Mouse (Mus musculus) forebrain, embryonic 13.5 days (tissue): ENCODE results near the gene Dcaf12. TPM values are rescaled to one million over a fixed set of nuclear protein-coding genes. Genes with fewer than 3 reads are reported as not detected.

Source experiments
- ATAC-seq: fragments of 200-750 bp; cut with Nextera tagmentation; 2 replicates; pipeline ENCODE4 v1.8.0; 2017
- H3K27ac ChIP-seq: fragments of 300-500 bp; sonication (generic); 2 replicates; pipeline ENCODE4 v1.5.1; 2015; ENCODE audit warnings: inconsistent platforms, mild to moderate bottlenecking, moderate library complexity
- H3K27me3 ChIP-seq: fragments of 300-500 bp; sonication (generic); 2 replicates; pipeline ENCODE4 v1.6.1; 2015; ENCODE audit warnings: mild to moderate bottlenecking, inconsistent platforms
- H3K36me3 ChIP-seq: fragments of 300-500 bp; sonication (generic); 2 replicates; pipeline ENCODE4 v1.6.1; 2015; ENCODE audit warnings: mild to moderate bottlenecking, inconsistent platforms; ENCODE audit not compliant: poor library complexity, severe bottlenecking
- H3K4me1 ChIP-seq: fragments of 300-500 bp; sonication (generic); 2 replicates; pipeline ENCODE4 v1.6.1; 2015; ENCODE audit warnings: inconsistent platforms
- H3K4me2 ChIP-seq: fragments of 300-500 bp; sonication (generic); 2 replicates; pipeline ENCODE4 v1.6.1; 2015; ENCODE audit warnings: inconsistent platforms, mild to moderate bottlenecking, moderate library complexity
- H3K4me3 ChIP-seq: fragments of 300-500 bp; sonication (generic); 2 replicates; pipeline ENCODE4 v1.5.1; 2015; ENCODE audit warnings: mild to moderate bottlenecking, inconsistent platforms
- H3K9ac ChIP-seq: fragments of 300-500 bp; sonication (generic); 2 replicates; pipeline ENCODE4 v1.6.1; 2015; ENCODE audit warnings: mild to moderate bottlenecking, inconsistent platforms
- H3K9me3 ChIP-seq: fragments of 300-500 bp; sonication (generic); replicated peaks from 2 replicates; pipeline ENCODE4 v1.6.1; 2016; ENCODE audit warnings: inconsistent platforms
- WGBS: fragments of 180-500 bp; shearing (Covaris S2); methylation state at CpG from one replicate; pipeline ENCODE4 v1.1.7; 2015; 5-methylcytosine and 5-hydroxymethylcytosine counted together
- polyA plus RNA-seq: library from polyadenylated mRNA; unstranded; fragments of >200 nt; fragmentation: Nextera tagmentation; extraction: Ambion mirVana; gene quantifications from 2 replicates; pipeline ENCODE4 v1.2.1, GENCODE M21; 2015

The Dcaf12 gene
- polyA plus RNA-seq, 1 experiment from 2014 or later, result 75.1 TPM

- H3K9ac ChIP-seq, result no peak overlapping the region
- no peaks in the 10 kb centered on the region for H3K36me3 ChIP-seq
- WGBS, result 84% methylated on average over 11 of the region's 11 CpGs
- no peaks in the 10 kb centered on the region for H3K27me3 ChIP-seq
- no peak overlapping the region for H3K4me2 ChIP-seq
- H3K4me1 ChIP-seq, result no peaks in the 10 kb centered on the region
- no peak overlapping the region for H3K27ac ChIP-seq
- H3K9me3 ChIP-seq, result no peaks in the 10 kb centered on the region
- H3K4me3 ChIP-seq, result no peak overlapping the region
- no peak for ATAC-seq
Measured at GRCm38 (mm10) chr4:41340912-41341550, 26.3 kb upstream of the Dcaf12 start.

DNA sequence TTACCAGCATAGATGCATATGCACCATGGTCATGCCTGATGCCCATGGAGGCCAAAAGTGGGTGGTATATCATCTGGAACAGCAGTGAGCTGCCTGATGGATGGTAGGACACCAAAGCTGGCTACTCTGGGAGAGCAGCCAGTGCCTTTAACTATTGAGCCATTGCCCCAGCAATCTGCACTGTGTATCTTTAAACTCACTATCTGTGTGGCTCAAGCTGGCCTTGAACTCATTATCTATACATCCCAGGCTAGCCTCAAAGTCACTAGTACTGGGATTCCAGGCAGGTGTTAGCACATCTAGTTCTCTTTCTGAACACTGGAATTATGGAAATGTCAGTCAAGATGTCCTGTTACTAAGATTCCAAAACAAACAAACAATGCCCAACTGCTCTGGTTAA is 21.9 kb upstream of the Dcaf12 start:
- Histone ChIP-seq H3K4me3 (no peak overlapping the region), H3K9ac (no peak overlapping the region), H3K4me1 (no peaks in the 10 kb centered on the region), H3K9me3 (no peaks in the 10 kb centered on the region), H3K36me3 (no peaks in the 10 kb centered on the region), H3K4me2 (no peak overlapping the region), H3K27ac (no peak overlapping the region), H3K27me3 (no peaks in the 10 kb centered on the region)
- ATAC-seq, result no peak

DNA sequence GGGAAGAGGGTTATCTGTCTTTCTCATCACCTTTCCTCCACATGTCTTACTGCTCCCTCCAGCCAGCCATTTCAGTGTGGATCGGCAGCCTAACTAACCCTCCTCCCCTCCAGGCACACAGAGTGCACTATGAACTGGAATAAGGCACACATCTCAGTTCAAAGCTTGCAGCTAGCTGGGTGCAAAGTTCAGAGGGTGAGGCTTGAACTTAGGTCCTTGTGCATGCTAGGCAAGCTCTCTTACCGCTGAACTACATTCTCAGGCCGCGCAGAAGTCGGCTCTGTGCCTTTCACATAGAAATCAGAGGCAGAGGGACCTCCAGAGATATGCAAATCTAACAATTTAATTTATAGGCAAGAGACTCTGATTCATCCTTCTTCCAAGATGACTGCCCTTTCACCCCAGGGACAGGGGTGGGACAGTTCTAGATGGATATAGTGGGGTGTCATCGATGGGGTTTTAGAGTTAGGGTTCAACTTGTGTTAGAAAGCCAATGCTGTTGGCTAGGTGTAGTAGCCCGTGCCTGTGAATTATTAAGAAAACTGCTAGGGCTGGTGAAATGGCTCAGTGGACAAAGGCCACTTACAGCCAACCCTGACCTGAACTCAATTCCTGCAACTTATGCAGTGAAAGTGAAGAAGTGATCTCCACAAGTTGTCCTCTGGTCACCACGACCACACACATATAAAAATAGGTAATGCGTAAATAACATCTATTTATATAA is 17.2 kb upstream of the Dcaf12 start:
- no peaks in the 10 kb centered on the region for H3K9me3 ChIP-seq
- H3K4me2 ChIP-seq, result no peak overlapping the region
- no peak overlapping the region for H3K9ac ChIP-seq
- H3K27me3 ChIP-seq, result no peaks in the 10 kb centered on the region
- no peak for ATAC-seq
- H3K4me1 ChIP-seq, result no peaks in the 10 kb centered on the region
- 91% methylated on average over 9 of the region's 9 CpGs for WGBS
- no peak overlapping the region for H3K4me3 ChIP-seq
- H3K36me3 ChIP-seq, result no peaks in the 10 kb centered on the region
- no peak overlapping the region for H3K27ac ChIP-seq

DNA sequence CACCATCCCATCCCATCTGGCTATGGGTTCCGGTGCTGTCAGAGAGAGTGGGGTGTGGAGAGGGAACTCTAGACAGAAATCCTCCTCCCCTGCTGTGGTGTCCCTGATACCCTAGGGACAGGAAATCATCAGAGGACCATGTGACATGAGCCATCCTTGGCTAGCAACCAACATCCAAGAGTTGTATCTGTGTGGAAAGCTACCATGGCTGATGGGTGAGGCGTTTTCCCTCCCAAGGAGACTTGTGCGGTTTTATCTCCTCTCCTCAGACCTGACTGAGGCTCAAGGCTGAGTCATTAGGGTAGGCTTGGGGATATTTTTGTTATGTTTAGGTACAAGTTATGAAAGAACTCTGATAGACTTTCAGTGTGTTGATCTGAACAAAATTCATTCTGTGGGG is 16.4 kb upstream of the Dcaf12 start:
- no peak overlapping the region for H3K27ac ChIP-seq
- no peaks in the 10 kb centered on the region for H3K27me3 ChIP-seq
- H3K4me1 ChIP-seq, result no peaks in the 10 kb centered on the region
- no peak for ATAC-seq
- no peak overlapping the region for H3K4me3 ChIP-seq
- H3K36me3 ChIP-seq, result no peaks in the 10 kb centered on the region
- H3K9ac ChIP-seq, result no peak overlapping the region
- WGBS, result 83% methylated on average over 3 of the region's 3 CpGs
- no peak overlapping the region for H3K4me2 ChIP-seq
- H3K9me3 ChIP-seq, result no peaks in the 10 kb centered on the region

- Histone ChIP-seq H3K4me1 (no peaks in the 10 kb centered on the region), H3K27me3 (no peaks in the 10 kb centered on the region), H3K9ac (no peak overlapping the region), H3K27ac (no peak overlapping the region), H3K9me3 (no peaks in the 10 kb centered on the region), H3K36me3 (no peaks in the 10 kb centered on the region), H3K4me3 (no peak overlapping the region), H3K4me2 (no peak overlapping the region)
- WGBS, result 47% methylated on average over 4 of the region's 4 CpGs
- ATAC-seq, result no peak
Measured at GRCm38 (mm10) chr4:41329481-41329880, 14.8 kb upstream of the Dcaf12 start.

GRCm38 (mm10) chr4:41326876-41327275 is 12.2 kb upstream of the Dcaf12 start:
- H3K36me3 ChIP-seq, result no peaks in the 10 kb centered on the region
- 92% methylated on average over 6 of the region's 6 CpGs for WGBS
- no peak overlapping the region for H3K9ac ChIP-seq
- no peak overlapping the region for H3K4me2 ChIP-seq
- H3K27me3 ChIP-seq, result no peaks in the 10 kb centered on the region
- H3K4me1 ChIP-seq, result no peaks in the 10 kb centered on the region
- H3K9me3 ChIP-seq, result no peaks in the 10 kb centered on the region
- H3K27ac ChIP-seq, result no peak overlapping the region
- H3K4me3 ChIP-seq, result no peak overlapping the region
- ATAC-seq, result no peak

GRCm38 (mm10) chr4:41320971-41321370 is 6.3 kb upstream of the Dcaf12 start:
- no peaks in the 10 kb centered on the region for H3K27me3 ChIP-seq
- no peaks in the 10 kb centered on the region for H3K36me3 ChIP-seq
- no peak overlapping the region for H3K4me3 ChIP-seq
- ATAC-seq, result no peak
- 79% methylated on average over 4 of the region's 4 CpGs for WGBS
- H3K9me3 ChIP-seq, result no peaks in the 10 kb centered on the region
- H3K4me2 ChIP-seq, result no peak overlapping the region
- no peaks in the 10 kb centered on the region for H3K4me1 ChIP-seq
- no peak overlapping the region for H3K9ac ChIP-seq
- H3K27ac ChIP-seq, result no peak overlapping the region

DNA sequence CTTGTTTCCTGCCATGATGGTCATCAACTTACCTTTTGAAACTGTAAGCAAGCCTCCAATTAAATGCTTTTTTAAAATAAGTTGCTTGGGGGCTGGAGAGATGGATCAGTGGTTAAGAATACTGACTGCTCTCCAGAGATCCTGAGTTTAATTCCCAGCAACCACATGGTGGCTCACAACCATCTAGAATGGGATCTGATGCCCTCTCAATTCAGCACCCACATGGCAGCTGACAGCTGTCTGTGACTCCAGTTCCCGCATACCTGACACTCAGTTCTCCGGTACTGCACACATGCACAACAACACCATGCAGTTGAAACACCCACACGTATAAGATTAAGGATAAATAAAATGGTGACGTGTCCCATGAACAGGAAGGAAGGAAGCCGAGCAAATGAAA is 3.6 kb upstream of the Dcaf12 start:
- no peaks in the 10 kb centered on the region for H3K27me3 ChIP-seq
- no peak for ATAC-seq
- H3K36me3 ChIP-seq, result no peaks in the 10 kb centered on the region
- no peak overlapping the region for H3K9ac ChIP-seq
- H3K27ac ChIP-seq, result no peak overlapping the region
- no peak overlapping the region for H3K4me2 ChIP-seq
- 93% methylated on average over 5 of the region's 5 CpGs for WGBS
- H3K9me3 ChIP-seq, result no peaks in the 10 kb centered on the region
- no peak overlapping the region for H3K4me3 ChIP-seq
- peaks cover 14% of the 10 kb centered on the region for H3K4me1 ChIP-seq

GRCm38 (mm10) chr4:41315173-41315572 is 484 bp upstream of the Dcaf12 start:
- H3K36me3 ChIP-seq, result peaks cover 25% of the 10 kb centered on the region
- ATAC-seq, result no peak
- H3K9ac ChIP-seq, result peak overlapping the region; percentile 97
- H3K9me3 ChIP-seq, result no peaks in the 10 kb centered on the region
- H3K4me3 ChIP-seq, result peak overlapping the region; percentile 99
- H3K4me1 ChIP-seq, result peaks cover 30% of the 10 kb centered on the region
- peak overlapping the region; percentile 80 for H3K4me2 ChIP-seq
- no peaks in the 10 kb centered on the region for H3K27me3 ChIP-seq
- peak overlapping the region; percentile 92 for H3K27ac ChIP-seq
- WGBS, result 63% methylated on average over 8 of the region's 8 CpGs

DNA sequence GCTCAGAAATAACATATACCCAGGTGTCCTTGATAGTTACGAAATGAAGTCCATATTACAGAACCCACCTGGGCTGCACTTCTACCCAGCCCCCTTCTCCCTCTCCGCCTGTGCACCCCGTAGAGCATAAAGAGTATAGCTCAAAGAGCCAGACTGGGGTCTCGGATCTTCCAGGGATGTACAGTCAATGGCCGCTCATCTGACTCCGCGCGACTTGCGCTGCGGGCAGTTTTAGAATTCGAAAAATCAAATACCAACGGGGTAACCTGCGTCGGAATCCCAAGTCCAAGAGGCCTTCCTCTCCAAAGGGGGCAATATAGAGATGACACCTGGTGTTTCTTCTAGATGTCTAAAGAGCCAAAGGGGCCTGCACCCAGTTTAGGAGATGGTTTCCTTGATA is 967 bp downstream of the Dcaf12 start:
- Histone ChIP-seq H3K9ac (peak overlapping the region; percentile 97), H3K27me3 (no peaks in the 10 kb centered on the region), H3K27ac (peak overlapping the region; percentile 92; the same call in 1 of the 2 replicates), H3K4me3 (peak overlapping the region; percentile 99), H3K36me3 (peaks cover 39% of the 10 kb centered on the region), H3K9me3 (no peaks in the 10 kb centered on the region), H3K4me2 (peak overlapping the region; percentile 80), H3K4me1 (peaks cover 30% of the 10 kb centered on the region)
- WGBS, result 14% methylated on average over 14 of the region's 14 CpGs
- ATAC-seq, result peak; percentile 27; the same call in 1 of the 2 replicates

DNA sequence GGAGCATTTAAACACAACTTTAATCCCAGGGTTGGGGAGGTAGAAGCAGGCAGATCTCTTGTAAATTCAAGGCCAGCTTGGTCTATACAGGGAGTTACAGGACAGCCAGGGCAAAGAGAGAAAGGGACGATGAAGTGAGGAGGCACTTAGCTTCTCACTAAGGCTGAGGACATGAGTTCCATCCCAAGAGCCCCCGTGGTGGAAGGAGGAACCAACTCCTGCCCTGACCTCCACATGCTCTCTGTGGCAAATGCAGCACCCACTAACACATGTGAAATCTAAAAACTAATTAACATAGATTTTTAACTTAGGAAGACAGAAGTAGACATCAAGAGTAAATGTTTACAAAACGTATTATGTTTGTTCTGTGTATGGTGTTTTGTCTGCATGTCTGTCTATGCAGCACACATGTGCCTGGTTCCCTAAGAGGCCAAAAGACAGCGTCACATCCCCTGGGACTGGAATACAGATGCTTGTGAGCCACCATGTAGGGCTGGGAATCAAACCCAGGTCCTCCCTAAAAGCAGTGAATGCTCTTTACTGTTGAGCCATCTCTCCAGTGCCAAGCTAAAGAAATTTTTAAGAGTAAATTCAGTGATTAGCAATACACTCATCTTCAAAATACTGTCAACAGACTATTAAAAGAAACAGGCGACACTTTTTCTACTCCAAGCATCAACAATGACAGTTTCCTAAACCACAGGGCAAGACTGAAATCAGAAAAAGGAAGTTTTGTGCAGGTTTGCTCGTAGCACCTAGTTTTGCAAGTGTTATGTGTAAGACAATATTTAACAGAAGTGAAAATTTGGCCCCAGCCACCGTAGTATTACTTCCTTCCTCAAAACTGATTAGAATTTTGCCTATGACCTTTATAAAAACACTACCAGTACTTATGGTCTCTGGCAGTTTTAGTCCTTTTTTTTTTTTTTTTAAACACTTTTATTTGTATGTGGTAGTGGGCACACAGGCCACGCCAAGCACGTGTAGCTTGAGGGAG is 3.8 kb downstream of the Dcaf12 start:
- Histone ChIP-seq H3K4me1 (peaks cover 30% of the 10 kb centered on the region), H3K27ac (no peak overlapping the region), H3K4me3 (no peak overlapping the region), H3K9me3 (no peaks in the 10 kb centered on the region), H3K27me3 (no peaks in the 10 kb centered on the region), H3K9ac (no peak overlapping the region), H3K4me2 (no peak overlapping the region), H3K36me3 (peaks cover 58% of the 10 kb centered on the region)
- WGBS, result 93% methylated on average over 9 of the region's 9 CpGs
- ATAC-seq, result no peak

DNA sequence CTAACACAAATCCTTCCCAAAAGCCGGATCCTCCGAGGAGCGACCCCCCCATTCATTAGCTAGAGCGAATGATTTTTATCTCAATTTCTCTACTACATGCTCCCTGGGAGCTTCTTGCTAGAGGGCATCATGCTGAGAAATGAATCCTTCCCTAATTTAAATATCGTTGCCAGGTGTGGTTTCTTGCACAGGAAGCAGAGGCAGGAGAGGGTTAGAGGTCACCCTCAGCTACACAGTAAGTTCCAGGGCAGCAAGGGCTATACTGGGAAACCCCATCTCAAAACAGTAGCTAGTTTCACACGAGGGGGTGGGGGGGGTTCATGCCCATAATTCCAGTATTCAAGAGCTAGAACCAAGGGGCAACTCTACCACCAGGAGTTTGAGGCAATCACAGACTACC is 7.3 kb downstream of the Dcaf12 start:
- Histone ChIP-seq H3K27me3 (no peaks in the 10 kb centered on the region), H3K4me3 (no peak overlapping the region), H3K4me1 (peaks cover 7% of the 10 kb centered on the region), H3K9me3 (no peaks in the 10 kb centered on the region), H3K9ac (no peak overlapping the region), H3K27ac (no peak overlapping the region), H3K36me3 (peaks cover 64% of the 10 kb centered on the region), H3K4me2 (no peak overlapping the region)
- ATAC-seq, result no peak
- 89% methylated on average over 6 of the region's 6 CpGs for WGBS
